Mouse (Mus musculus): ENCODE data around the gene Atp6v1g2.

GRCm38 (mm10) chr17:35278049-35278448 is 44.6 kb downstream of the Atp6v1g2 start:
- no peak for TF ChIP-seq CTCF (IDR thresholded peaks at IDR 0.05; ENCODE audit: extremely low read depth, insufficient read depth, insufficient read length, insufficient replicate concordance)
- no peak for TF ChIP-seq POLR2A (IDR thresholded peaks at IDR 0.05; ENCODE audit: low read depth, low read length)

Data from spleen, adult 2 months (tissue).